Mouse (Mus musculus) layer of hippocampus, postnatal 36 days (tissue): Measurements from ENCODE around the gene Thsd4. TPM values are rescaled to one million over a fixed set of nuclear protein-coding genes. Genes with fewer than 3 reads are reported as not detected.

Experiments used
- DNase-seq, 2 experiments: peaks; one replicate each; pipeline ENCODE4 v3.0.0; 2022
- total RNA-seq, 2 experiments: library from RNA; stranded (reverse); gene quantifications; 2 replicates each; pipeline ENCODE4 v1.2.3; 2021

The Thsd4 gene
- total RNA-seq, 2 experiments from 2014 or later: 22.9 to 25.7 TPM

GRCm38 (mm10) chr9:60053117-60053516, 468.7 kb downstream of the Thsd4 start:
- no peak for DNase-seq

GRCm38 (mm10) chr9:60052415-60052814, 469.4 kb downstream of the Thsd4 start:
- DNase-seq: no peak

DNA sequence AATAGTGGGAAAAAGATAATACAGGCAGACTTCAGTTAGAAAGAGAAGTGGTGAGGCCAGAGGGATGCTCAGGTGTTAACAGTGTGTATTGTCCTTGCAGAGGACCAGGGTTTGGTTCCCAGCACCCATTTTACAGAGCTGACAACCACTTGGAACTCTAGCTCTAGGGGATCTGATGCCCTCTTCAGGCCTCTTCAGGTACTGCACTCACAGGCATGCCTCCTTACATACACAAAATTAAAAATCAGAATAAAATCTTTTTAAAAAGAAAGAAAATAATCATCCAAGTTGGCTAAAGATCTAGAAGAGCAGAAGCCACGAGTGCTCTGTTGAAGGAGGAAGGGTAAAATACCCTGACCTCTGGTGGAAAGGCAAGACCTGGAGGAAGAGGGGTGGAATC, 478.7 kb downstream of the Thsd4 start:
- no peak for DNase-seq

- DNase-seq: no peak
Measured at GRCm38 (mm10) chr9:60034883-60035282, 487.0 kb downstream of the Thsd4 start.

DNA sequence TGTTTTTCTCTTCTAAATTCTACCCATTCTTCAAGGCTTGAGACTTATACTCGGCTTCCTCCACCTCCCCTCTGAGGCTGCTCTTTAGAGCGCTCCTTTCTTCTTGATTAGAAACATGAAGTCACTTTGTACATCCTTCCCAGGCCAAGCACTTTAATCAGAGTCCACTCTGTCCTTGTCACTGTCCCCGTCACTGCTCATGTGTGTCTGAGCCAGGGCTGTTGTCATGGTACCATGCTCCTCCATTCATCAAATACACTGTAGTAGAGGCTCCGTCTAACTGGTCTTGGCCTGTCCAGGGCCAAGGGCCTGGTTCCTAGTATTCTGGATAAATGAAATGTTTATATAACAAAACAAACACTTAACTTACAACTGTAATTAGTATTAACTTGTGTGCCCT, 494.6 kb downstream of the Thsd4 start:
- no peak for DNase-seq

DNA sequence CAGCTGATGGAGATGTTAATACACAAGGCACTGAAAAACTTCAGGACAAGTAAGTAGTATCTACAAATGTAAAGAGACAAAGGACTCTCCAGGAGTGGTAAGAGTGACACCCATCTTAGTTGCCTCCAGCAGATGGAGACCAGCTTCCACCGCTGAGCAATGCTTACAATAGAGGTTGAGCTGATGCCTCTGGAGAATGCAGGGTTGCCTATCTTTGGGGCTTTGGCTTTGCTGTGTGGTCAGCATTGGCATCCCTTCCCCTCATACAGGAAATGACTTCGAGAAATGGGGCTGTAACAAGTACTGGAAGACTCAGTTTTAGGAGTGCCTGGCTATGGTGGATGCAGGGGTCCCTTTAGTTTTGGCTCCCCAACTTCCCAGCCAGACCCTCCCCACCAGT, 495.1 kb downstream of the Thsd4 start:
- no peak for DNase-seq

- DNase-seq: no peak
Measured at GRCm38 (mm10) chr9:60025919-60026318, 495.9 kb downstream of the Thsd4 start.

DNA sequence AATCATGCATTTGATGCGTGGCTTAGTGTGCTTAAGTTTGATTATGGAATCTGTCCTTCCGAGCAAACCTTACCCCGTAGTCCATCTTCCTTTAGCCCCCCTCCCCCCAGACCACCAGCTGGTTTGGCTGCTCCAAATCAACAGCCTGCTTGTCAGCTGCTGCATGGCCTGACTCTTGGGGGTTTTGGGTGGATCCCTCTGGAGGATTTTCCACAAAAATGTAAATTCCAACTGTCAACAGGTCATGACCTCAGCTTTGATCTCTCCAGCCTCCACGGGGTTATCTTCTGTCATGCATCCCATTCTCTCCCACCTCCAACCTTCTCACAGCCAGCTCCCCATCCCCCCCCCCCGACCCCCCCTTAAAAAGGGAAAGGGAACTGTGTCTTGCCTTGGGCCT, 496.9 kb downstream of the Thsd4 start:
- DNase-seq: no peak

- no peak for DNase-seq
Measured at GRCm38 (mm10) chr9:60024545-60024944, 497.3 kb downstream of the Thsd4 start.

- no peak for DNase-seq
Measured at GRCm38 (mm10) chr9:60022331-60022730, 499.5 kb downstream of the Thsd4 start.

- no peak for DNase-seq
Measured at GRCm38 (mm10) chr9:60020444-60020843, 501.4 kb downstream of the Thsd4 start.

GRCm38 (mm10) chr9:60010285-60010684, 511.6 kb downstream of the Thsd4 start:
- DNase-seq: no peak

- DNase-seq: no peak
Measured at GRCm38 (mm10) chr9:60008936-60009335, 512.9 kb downstream of the Thsd4 start.

- DNase-seq: no peak
Measured at GRCm38 (mm10) chr9:60002323-60002722, 519.5 kb downstream of the Thsd4 start.

DNA sequence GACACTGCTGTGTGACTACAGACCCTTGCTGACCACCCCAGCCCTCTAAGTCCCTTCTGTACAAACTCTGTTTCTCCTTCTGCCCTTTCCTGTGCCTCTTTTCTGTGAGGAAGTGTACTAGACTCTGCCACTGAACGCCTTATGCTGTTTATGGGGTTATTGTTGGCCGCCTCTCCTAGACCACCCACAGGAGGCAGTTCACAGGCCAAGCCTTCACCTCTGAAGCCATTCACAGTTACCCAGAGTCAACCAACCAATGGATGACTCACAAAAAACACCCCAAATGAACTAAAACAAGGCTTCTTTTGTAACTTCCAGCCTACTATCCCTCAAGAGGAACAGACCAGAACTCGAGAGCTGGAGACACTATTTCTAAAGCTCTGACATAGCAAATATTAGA, 520.4 kb downstream of the Thsd4 start:
- no peak for DNase-seq

DNA sequence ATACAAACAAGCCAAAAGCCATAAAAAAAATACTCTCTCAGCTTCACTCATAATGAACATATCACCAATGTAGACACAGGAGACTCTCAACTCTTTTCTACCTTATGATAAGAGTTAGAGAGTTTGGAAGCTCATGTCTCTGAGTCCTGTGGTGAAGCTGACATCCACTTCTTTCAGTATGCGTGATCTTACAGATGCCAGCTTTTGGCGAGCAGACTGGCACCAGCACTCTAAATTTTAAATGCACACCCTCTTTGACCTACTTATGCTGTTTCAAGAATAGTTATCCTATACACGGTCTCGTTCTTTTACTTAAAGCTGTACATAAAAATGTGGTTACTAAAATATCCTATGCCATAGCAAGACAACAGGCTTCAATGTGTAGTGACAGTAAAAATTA, 524.1 kb downstream of the Thsd4 start:
- no peak for DNase-seq

- no peak for DNase-seq
Measured at GRCm38 (mm10) chr9:59991407-59991806, 530.4 kb downstream of the Thsd4 start.

DNA sequence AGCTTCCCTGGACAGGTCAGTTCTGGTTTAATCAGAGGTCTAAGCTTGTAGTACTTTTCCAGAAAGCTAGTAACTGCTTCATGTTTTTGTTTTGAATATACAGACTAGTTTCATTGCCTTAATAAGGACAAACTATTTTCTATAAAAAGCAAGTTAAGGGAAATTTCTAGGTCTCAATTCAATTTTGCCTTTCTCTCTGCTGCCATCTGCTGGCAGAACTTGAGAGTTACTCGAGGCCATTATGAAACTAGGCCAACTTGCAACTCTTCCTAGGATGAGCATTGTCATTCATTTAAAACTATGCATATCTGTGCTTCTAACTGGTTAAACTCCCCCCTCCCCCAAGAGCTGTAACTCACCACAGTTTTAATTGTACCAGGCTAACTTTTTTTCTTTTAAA, 532.0 kb downstream of the Thsd4 start:
- peak; percentile 41 to 60 for DNase-seq

GRCm38 (mm10) chr9:59985900-59986572, 535.8 kb downstream of the Thsd4 start:
- DNase-seq: no peak

DNA sequence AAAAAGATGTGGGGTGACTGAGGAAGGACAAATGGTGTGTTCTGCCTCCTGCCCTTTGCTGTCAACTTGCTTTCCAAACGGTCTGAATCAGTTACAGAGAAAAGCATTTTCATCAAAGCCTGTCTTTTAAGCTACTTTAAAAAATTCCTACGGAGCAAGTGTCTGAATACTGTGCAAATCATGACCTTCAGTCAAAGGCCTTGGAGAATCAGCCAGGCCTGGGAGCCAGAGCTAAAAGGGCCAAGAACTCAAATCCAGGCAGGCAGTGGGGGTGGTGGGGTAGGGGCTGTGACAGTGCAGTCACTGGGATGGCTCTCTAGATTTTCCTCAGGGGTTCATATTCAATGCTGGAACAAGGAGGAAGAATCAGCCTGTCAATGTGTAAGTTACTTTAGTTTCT, 540.7 kb downstream of the Thsd4 start:
- no peak for DNase-seq

- DNase-seq: no peak
Measured at GRCm38 (mm10) chr9:59971263-59971662, 550.6 kb downstream of the Thsd4 start.

- DNase-seq: peak; percentile 57 to 60
Measured at GRCm38 (mm10) chr9:59969383-59969782, 552.5 kb downstream of the Thsd4 start.

DNA sequence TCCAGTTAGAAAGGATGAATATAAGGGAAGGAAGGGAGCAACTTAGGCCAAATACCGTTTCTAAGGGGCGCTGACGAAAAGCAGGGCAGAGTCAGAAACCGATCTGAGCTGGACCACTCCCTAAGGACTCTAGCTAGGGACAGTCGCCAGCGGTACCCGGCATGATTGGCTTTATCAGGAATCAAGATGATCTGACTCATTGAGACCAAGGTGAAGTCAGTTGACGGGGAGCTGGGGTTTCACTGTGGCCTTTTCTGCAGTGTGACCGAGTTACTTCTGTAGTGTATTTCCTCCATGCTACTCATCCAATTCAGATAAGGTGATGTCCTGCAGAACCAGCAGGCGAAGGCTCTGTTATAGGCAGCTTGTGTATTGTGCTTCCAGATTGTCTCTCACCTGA, 556.8 kb downstream of the Thsd4 start:
- DNase-seq: no peak

DNA sequence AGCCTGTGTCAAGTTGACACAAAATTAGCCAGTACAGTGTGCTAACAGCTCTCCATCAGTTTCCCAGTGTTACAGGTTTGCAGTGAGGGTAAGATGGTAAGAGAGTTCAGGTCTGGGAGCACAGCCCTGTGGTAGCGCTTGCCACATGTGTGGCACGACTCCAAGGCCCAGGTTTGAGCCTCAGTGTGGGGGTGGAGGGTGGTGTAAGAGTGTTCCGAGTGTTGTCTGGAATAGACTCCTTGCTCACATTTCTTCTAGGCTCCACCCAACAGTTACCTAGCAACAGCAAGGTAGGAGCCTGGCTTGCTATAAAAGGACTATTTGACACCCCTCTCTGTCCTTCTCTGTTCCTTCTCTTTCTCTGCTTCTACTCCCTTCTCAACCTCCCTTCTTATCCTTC, 557.5 kb downstream of the Thsd4 start:
- no peak for DNase-seq
